Mouse (Mus musculus) lung, embryonic 16.5 days (tissue): ENCODE data around the gene Bcor. TPM values are rescaled to one million over a fixed set of nuclear protein-coding genes. Genes with fewer than 3 reads are reported as not detected.

Experiments
- ATAC-seq: fragments of 200-750 bp; cut with Nextera tagmentation; 2 replicates; pipeline ENCODE4 v1.8.0; 2017; ENCODE audit warnings: low read depth, mild to moderate bottlenecking, moderate library complexity
- H3K27ac ChIP-seq: fragments of 300-500 bp; sonication (generic); 2 replicates; pipeline ENCODE4 v1.5.1; 2014; ENCODE audit warnings: mild to moderate bottlenecking, control low read depth, low read length
- H3K27me3 ChIP-seq: fragments of 300-500 bp; sonication (generic); 2 replicates; pipeline ENCODE4 v1.6.1; 2014; ENCODE audit warnings: low read depth, low read length, mixed read lengths; ENCODE audit not compliant: control insufficient read depth, insufficient read depth
- H3K36me3 ChIP-seq: fragments of 300-500 bp; sonication (generic); 2 replicates; pipeline ENCODE4 v1.6.1; 2014; ENCODE audit warnings: low read length; ENCODE audit not compliant: control insufficient read depth, insufficient read depth
- H3K4me1 ChIP-seq: fragments of 300-500 bp; sonication (generic); replicated peaks from 2 replicates; pipeline ENCODE4 v1.6.1; 2014; ENCODE audit warnings: low read length, mixed read lengths; ENCODE audit not compliant: control insufficient read depth, insufficient read depth
- H3K4me2 ChIP-seq: fragments of 300-500 bp; sonication (generic); 2 replicates; pipeline ENCODE4 v1.6.1; 2014; ENCODE audit warnings: low read depth, low read length, control low read depth
- H3K4me3 ChIP-seq: fragments of 300-500 bp; sonication (generic); 2 replicates; pipeline ENCODE4 v1.5.1; 2014; ENCODE audit warnings: mild to moderate bottlenecking, low read length, control low read depth
- H3K9ac ChIP-seq: fragments of 300-500 bp; sonication (generic); 2 replicates; pipeline ENCODE4 v1.6.1; 2014; ENCODE audit warnings: low read length, control low read depth
- H3K9me3 ChIP-seq: fragments of 300-500 bp; sonication (generic); 2 replicates; pipeline ENCODE4 v1.6.1; 2016; ENCODE audit warnings: low read length; ENCODE audit not compliant: control insufficient read depth
- WGBS: fragments of 180-500 bp; shearing (Covaris S2); extraction: QIAGEN DNeasy Blood & Tissue Kit; methylation state at CpG from one replicate; pipeline ENCODE4 v1.1.7; 2014; 5-methylcytosine and 5-hydroxymethylcytosine counted together
- polyA plus RNA-seq: library from polyadenylated mRNA; unstranded; fragments of >200 nt; fragmentation: Nextera tagmentation; extraction: Ambion mirVana; gene quantifications from 2 replicates; pipeline ENCODE4 v1.2.1, GENCODE M21; 2015

The Bcor gene
- polyA plus RNA-seq, 1 experiment from 2014 or later = 19.7 TPM

- Histone ChIP-seq H3K27ac (peak overlapping the region; percentile 88), H3K4me2 (peak overlapping the region; percentile 79), H3K27me3 (peaks cover 61% of the 10 kb centered on the region), H3K9me3 (no peaks in the 10 kb centered on the region), H3K4me1 (peaks cover 17% of the 10 kb centered on the region; the same call in 1 of the 2 replicates), H3K9ac (peak overlapping the region; percentile 84), H3K4me3 (peak overlapping the region; percentile 70), H3K36me3 (no peaks in the 10 kb centered on the region)
- ATAC-seq = no peak; the same call in 1 of the 2 replicates
- 2% methylated on average over 64 of the region's 79 CpGs for WGBS
Measured at GRCm38 (mm10) chrX:12079309-12080094, 80.7 kb downstream of the Bcor start.

GRCm38 (mm10) chrX:12079059-12079308, 81.2 kb downstream of the Bcor start:
- Histone ChIP-seq H3K4me1 (peaks cover 17% of the 10 kb centered on the region; the same call in 1 of the 2 replicates), H3K27ac (peak overlapping the region; percentile 88), H3K4me2 (peak overlapping the region; percentile 79), H3K9me3 (no peaks in the 10 kb centered on the region), H3K27me3 (peaks cover 57% of the 10 kb centered on the region), H3K4me3 (peak overlapping the region; percentile 70), H3K9ac (peak overlapping the region; percentile 84), H3K36me3 (no peaks in the 10 kb centered on the region)
- ATAC-seq = no peak
- 5% methylated on average over 22 of the region's 27 CpGs for whole genome bisulfite sequencing

GRCm38 (mm10) chrX:12078195-12079058, 81.7 kb downstream of the Bcor start:
- H3K4me1 ChIP-seq = peaks cover 19% of the 10 kb centered on the region
- H3K4me2 ChIP-seq = peak overlapping the region; percentile 79
- no peaks in the 10 kb centered on the region for H3K36me3 ChIP-seq
- peak overlapping the region; percentile 88 for H3K27ac ChIP-seq
- WGBS = 3% methylated on average over 70 of the region's 73 CpGs
- peaks cover 55% of the 10 kb centered on the region for H3K27me3 ChIP-seq
- H3K9me3 ChIP-seq = no peaks in the 10 kb centered on the region
- peak overlapping the region; percentile 84 for H3K9ac ChIP-seq
- ATAC-seq = no peak
- H3K4me3 ChIP-seq = peak overlapping the region; percentile 70

- Histone ChIP-seq H3K4me1 (peaks cover 27% of the 10 kb centered on the region), H3K27me3 (peaks cover 52% of the 10 kb centered on the region)
- WGBS = 2% methylated on average over 22 of the region's 22 CpGs
Measured at GRCm38 (mm10) chrX:12077601-12077980, 82.6 kb downstream of the Bcor start.

GRCm38 (mm10) chrX:12076763-12077600, 83.2 kb downstream of the Bcor start:
- peak overlapping the region; percentile 70 for H3K4me3 ChIP-seq
- H3K36me3 ChIP-seq = no peaks in the 10 kb centered on the region
- peak overlapping the region; percentile 84 for H3K9ac ChIP-seq
- peak overlapping the region; percentile 79 for H3K4me2 ChIP-seq
- peaks cover 33% of the 10 kb centered on the region for H3K4me1 ChIP-seq
- peak; percentile 53 for ATAC-seq
- H3K27me3 ChIP-seq = peaks cover 48% of the 10 kb centered on the region
- 3% methylated on average over 47 of the region's 58 CpGs for WGBS
- H3K27ac ChIP-seq = peak overlapping the region; percentile 44
- no peaks in the 10 kb centered on the region for H3K9me3 ChIP-seq

More at GRCm38 (mm10) chrX:12077601-12077980, 82.6 kb downstream of the Bcor start:
- peak overlapping the region; percentile 70 for H3K4me3 ChIP-seq
- H3K9me3 ChIP-seq = no peaks in the 10 kb centered on the region
- no peaks in the 10 kb centered on the region for H3K36me3 ChIP-seq
- H3K9ac ChIP-seq = peak overlapping the region; percentile 84
- H3K27ac ChIP-seq = peak overlapping the region; percentile 32; the same call in 1 of the 2 replicates
- H3K4me2 ChIP-seq = peak overlapping the region; percentile 79
- ATAC-seq = no peak

- H3K9ac ChIP-seq = no peak overlapping the region
- H3K27ac ChIP-seq = no peak overlapping the region
- H3K4me1 ChIP-seq = peaks cover 60% of the 10 kb centered on the region
- peaks cover 26% of the 10 kb centered on the region for H3K27me3 ChIP-seq
- H3K9me3 ChIP-seq = no peaks in the 10 kb centered on the region
- ATAC-seq = no peak
- H3K4me3 ChIP-seq = no peak overlapping the region
- H3K36me3 ChIP-seq = no peaks in the 10 kb centered on the region
- 18% methylated on average over 6 of the region's 6 CpGs for WGBS
- H3K4me2 ChIP-seq = 0 out of 2 replicates have a peak overlapping the region, but pooled peaks have one; percentile 11
Measured at GRCm38 (mm10) chrX:12072721-12073120, 87.4 kb downstream of the Bcor start.

GRCm38 (mm10) chrX:12068978-12069724, 91.0 kb downstream of the Bcor start:
- Histone ChIP-seq H3K4me3 (no peak overlapping the region), H3K4me1 (peaks cover 77% of the 10 kb centered on the region), H3K4me2 (peak overlapping the region; percentile 32), H3K27ac (peak overlapping the region; percentile 84), H3K27me3 (peaks cover 17% of the 10 kb centered on the region), H3K9ac (no peak overlapping the region), H3K9me3 (no peaks in the 10 kb centered on the region), H3K36me3 (no peaks in the 10 kb centered on the region)
- peak; percentile 88 for ATAC-seq
- 7% methylated on average over 26 of the region's 26 CpGs for WGBS

GRCm38 (mm10) chrX:12067851-12068510, 92.2 kb downstream of the Bcor start:
- peak overlapping the region; percentile 32 for H3K4me2 ChIP-seq
- WGBS = 11% methylated on average over 18 of the region's 18 CpGs

More at GRCm38 (mm10) chrX:12067851-12068510, 92.2 kb downstream of the Bcor start:
- Histone ChIP-seq H3K4me1 (peaks cover 72% of the 10 kb centered on the region), H3K27ac (peak overlapping the region; percentile 62), H3K9me3 (no peaks in the 10 kb centered on the region), H3K27me3 (peaks cover 17% of the 10 kb centered on the region), H3K4me3 (no peak overlapping the region), H3K9ac (no peak overlapping the region), H3K36me3 (no peaks in the 10 kb centered on the region)
- ATAC-seq = no peak
